Mouse (Mus musculus) kidney, embryonic 16.5 days (tissue): Measurements from ENCODE around the gene Gm3033. TPM values are rescaled to one million over a fixed set of nuclear protein-coding genes. Genes with fewer than 3 reads are reported as not detected.
"Not testable (repeated sequence)": the region's sequence is repeated elsewhere in the genome, so short reads cannot be mapped to it uniquely, and the experiment has no call there.

ENCODE experiments used
- ATAC-seq: fragments of 200-750 bp; cut with Nextera tagmentation; 2 replicates; pipeline ENCODE4 v1.8.0; 2017; ENCODE audit warnings: moderate TSS enrichment; ENCODE audit not compliant: low FRiP score, low TSS enrichment
- H3K27ac ChIP-seq: fragments of 300-500 bp; sonication (generic); 2 replicates; pipeline ENCODE4 v1.5.1; 2014; ENCODE audit warnings: low read length
- H3K27me3 ChIP-seq: fragments of 300-500 bp; sonication (generic); 2 replicates; pipeline ENCODE4 v1.6.1; 2014; ENCODE audit warnings: low read length, control low read depth, mixed read lengths; ENCODE audit not compliant: insufficient read depth
- H3K36me3 ChIP-seq: fragments of 300-500 bp; sonication (generic); 2 replicates; pipeline ENCODE4 v1.6.1; 2014; ENCODE audit warnings: low read length, control low read depth, mixed read lengths; ENCODE audit not compliant: insufficient read depth
- H3K4me1 ChIP-seq: fragments of 300-500 bp; sonication (generic); 2 replicates; pipeline ENCODE4 v1.6.1; 2014; ENCODE audit warnings: low read length, control low read depth, mixed read lengths; ENCODE audit not compliant: insufficient read depth
- H3K4me2 ChIP-seq: fragments of 300-500 bp; sonication (generic); replicated peaks from 2 replicates; pipeline ENCODE4 v1.6.1; 2014; ENCODE audit warnings: low read depth, low read length
- H3K4me3 ChIP-seq: fragments of 300-500 bp; sonication (generic); 2 replicates; pipeline ENCODE4 v1.5.1; 2014; ENCODE audit warnings: mild to moderate bottlenecking, low read length
- H3K9ac ChIP-seq: fragments of 300-500 bp; sonication (generic); replicated peaks from 2 replicates; pipeline ENCODE4 v1.6.1; 2014; ENCODE audit warnings: low read length
- H3K9me3 ChIP-seq: fragments of 300-500 bp; sonication (generic); 2 replicates; pipeline ENCODE4 v1.6.1; 2016; ENCODE audit warnings: low read length, control low read depth
- WGBS: fragments of 180-500 bp; shearing (Covaris S2); extraction: QIAGEN DNeasy Blood & Tissue Kit; methylation state at CpG from one replicate; pipeline ENCODE4 v1.1.7; 2014; 5-methylcytosine and 5-hydroxymethylcytosine counted together
- polyA plus RNA-seq: library from polyadenylated mRNA; unstranded; fragments of >200 nt; fragmentation: Nextera tagmentation; extraction: Ambion mirVana; gene quantifications from 2 replicates; pipeline ENCODE4 v1.2.1, GENCODE M21; 2015

Gene Gm3033
- not detected in 2 replicates for polyA plus RNA-seq

DNA sequence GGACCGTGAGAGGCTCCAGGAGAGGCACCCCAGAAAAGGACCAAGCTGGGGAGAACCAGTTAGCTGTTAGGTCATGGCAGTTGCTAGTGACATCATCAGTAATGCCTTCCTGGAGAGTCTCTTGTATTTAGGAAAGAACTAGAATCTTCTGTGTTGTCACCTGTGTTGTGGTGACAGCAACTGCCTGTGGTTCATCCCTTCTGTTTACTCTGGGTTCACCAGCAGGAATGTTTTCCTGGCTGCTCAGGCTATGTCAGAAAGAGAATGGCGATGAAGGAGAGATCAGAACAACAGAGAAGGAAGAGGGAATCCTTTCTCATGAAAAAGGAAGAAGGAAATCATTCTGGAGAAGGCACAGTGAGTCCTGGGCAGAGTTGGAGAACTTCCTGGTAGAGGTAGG lies at the start of gene Gm3033:
Gene Gm3033, plus strand, starts transcription at position 301 of the 400 bp plus-strand sequence.
- H3K27me3 ChIP-seq, H3K4me3 ChIP-seq, H3K27ac ChIP-seq, ATAC-seq, H3K9me3 ChIP-seq, H3K4me1 ChIP-seq, H3K36me3 ChIP-seq, H3K4me2 ChIP-seq, H3K9ac ChIP-seq: not testable (repeated sequence)
- WGBS = no CpG with 5 or more reads among the region's 2 CpGs

- not testable (repeated sequence) for H3K27me3 ChIP-seq, H3K36me3 ChIP-seq, ATAC-seq, H3K4me1 ChIP-seq, H3K4me2 ChIP-seq, H3K4me3 ChIP-seq, H3K9ac ChIP-seq, H3K27ac ChIP-seq, H3K9me3 ChIP-seq
- whole genome bisulfite sequencing = no CpG with 5 or more reads among the region's 31 CpGs
Observed at GRCm38 (mm10) chr14:3809774-3810173, 36.3 kb upstream of the Gm3033 start, which contains the start of gene Gm3002. Gm3002 (plus strand) TSS chr14:3810074.

DNA sequence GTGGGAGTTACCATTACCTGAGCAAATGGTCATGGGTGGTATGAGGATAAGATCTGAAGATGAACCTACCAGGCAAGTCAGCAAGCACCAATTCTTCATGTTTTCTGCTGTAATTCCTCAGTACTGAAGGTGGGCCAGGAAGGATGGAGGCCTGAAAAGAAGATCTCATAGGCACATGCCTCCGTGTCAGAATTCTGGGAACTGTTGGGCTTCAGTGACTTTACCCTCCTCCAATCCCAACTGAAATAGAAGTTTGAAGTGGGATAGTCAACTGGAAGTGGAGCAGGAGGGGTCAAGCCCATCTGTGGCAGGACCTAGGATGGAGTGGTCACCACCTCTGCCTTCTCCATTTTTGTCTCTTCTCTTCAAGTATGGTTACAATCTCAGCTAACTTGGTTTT lies 37.8 kb downstream of the Gm3033 start, which contains the start of gene Gm2916:
Gene Gm2916, plus strand, starts transcription at position 301 of the 400 bp plus-strand sequence.
- H3K4me1 ChIP-seq, H3K27ac ChIP-seq, H3K4me3 ChIP-seq, H3K4me2 ChIP-seq, H3K27me3 ChIP-seq, H3K9ac ChIP-seq, ATAC-seq, H3K9me3 ChIP-seq, H3K36me3 ChIP-seq: not testable (repeated sequence)
- no CpG with 5 or more reads among the region's 1 CpGs for WGBS

Other genes with a start within 250 kb of the Gm3033 start
- gene Gm3012, start 211.7 kb upstream of the Gm3033 start, polyA plus RNA-seq = not detected in 2 replicates
- 0.57 and 0.64 TPM in 2 replicates for gene Gm3020, start 194.2 kb upstream of the Gm3033 start, polyA plus RNA-seq
- not detected in 2 replicates for gene Gm3043, start 157.5 kb upstream of the Gm3033 start, polyA plus RNA-seq
- gene Gm3002, start 36.2 kb upstream of the Gm3033 start, polyA plus RNA-seq = 0.07 TPM in 1 of 2 replicates, not detected in the other
- gene Gm2916, start 37.9 kb downstream of the Gm3033 start, polyA plus RNA-seq = 0.24 TPM in 1 of 2 replicates, not detected in the other
- gene Gm3029, start 85.5 kb downstream of the Gm3033 start, polyA plus RNA-seq = not detected in 2 replicates
- 0.21 TPM in 1 of 2 replicates, not detected in the other for gene Gm3095, start 117.3 kb downstream of the Gm3033 start, polyA plus RNA-seq
- not detected in 2 replicates for gene Gm3099, start 152.1 kb downstream of the Gm3033 start, polyA plus RNA-seq
- gene Gm5796, start 177.7 kb downstream of the Gm3033 start, polyA plus RNA-seq = not detected in 2 replicates
- not detected in 2 replicates for gene Gm3115, start 237.9 kb downstream of the Gm3033 start, polyA plus RNA-seq